Mouse (Mus musculus): ENCODE data around the gene Acvr1b. TPM values are rescaled to one million over a fixed set of nuclear protein-coding genes. Genes with fewer than 3 reads are reported as not detected.

Gene Acvr1b
- total and polyA plus RNA-seq, 2 experiments from 2014 or later = 17.4 to 80.4 TPM

GRCm38 (mm10) chr15:101247155-101247498, 73.3 kb downstream of the Acvr1b start:
- Histone ChIP-seq H3K36me3 (ENCODE audit: insufficient read depth) (no peaks in the 10 kb centered on the region), H3K4me2 (ENCODE audit: low read depth) (peak overlapping the region; percentile 63), H3K9me3 (ENCODE audit: low read length) (no peaks in the 10 kb centered on the region), H3K4me3 (ENCODE audit: low read depth, low read length) (peak overlapping the region; percentile 52; the same call in 1 of the 2 replicates), H3K27me3 (ENCODE audit: insufficient read depth, low read length) (no peaks in the 10 kb centered on the region), H3K4me1 (ENCODE audit: insufficient read depth) (peaks cover 9% of the 10 kb centered on the region; the same call in 1 of the 2 replicates), H3K27ac (ENCODE audit: low read depth, low read length) (no peak overlapping the region), H3K9ac (no peak overlapping the region)
- DNase-seq (no peak), ATAC-seq (no peak)
- no peak for TF ChIP-seq CTCF (IDR thresholded peaks at IDR 0.05; ENCODE audit: low read depth)
- WGBS = 93% methylated on average over 1 of the region's 1 CpGs

GRCm38 (mm10) chr15:101248029-101248710, 74.3 kb downstream of the Acvr1b start:
- H3K9ac ChIP-seq = no peak overlapping the region
- DNase-seq (no peak), ATAC-seq (no peak)
- 59% methylated on average over 5 of the region's 5 CpGs for WGBS
- H3K4me2 ChIP-seq (ENCODE audit: low read depth) = no peak overlapping the region
- no peak overlapping the region for H3K4me3 ChIP-seq (ENCODE audit: low read depth, low read length)
- H3K9me3 ChIP-seq (ENCODE audit: low read length) = no peaks in the 10 kb centered on the region
- H3K36me3 ChIP-seq (ENCODE audit: insufficient read depth) = no peaks in the 10 kb centered on the region
- TF ChIP-seq CTCF (IDR thresholded peaks at IDR 0.05; ENCODE audit: low read depth) = no peak
- no peaks in the 10 kb centered on the region for H3K27me3 ChIP-seq (ENCODE audit: insufficient read depth, low read length)
- peaks cover 9% of the 10 kb centered on the region; the same call in 1 of the 2 replicates for H3K4me1 ChIP-seq (ENCODE audit: insufficient read depth)
- H3K27ac ChIP-seq (ENCODE audit: low read depth, low read length) = no peak overlapping the region

- no peak overlapping the region for H3K4me3 ChIP-seq (ENCODE audit: low read depth, low read length)
- no peak for ATAC-seq
- no peak for DNase-seq
These were observed 76.4 kb downstream of the Acvr1b start for GRCm38 (mm10) chr15:101250220-101250800.

GRCm38 (mm10) chr15:101251930-101252329, 78.1 kb downstream of the Acvr1b start:
- Histone ChIP-seq H3K4me1 (ENCODE audit: insufficient read depth) (peaks cover 9% of the 10 kb centered on the region; the same call in 1 of the 2 replicates), H3K9ac (no peak overlapping the region), H3K36me3 (ENCODE audit: insufficient read depth) (no peaks in the 10 kb centered on the region), H3K4me3 (ENCODE audit: low read depth, low read length) (no peak overlapping the region), H3K9me3 (ENCODE audit: low read length) (no peaks in the 10 kb centered on the region), H3K27ac (ENCODE audit: low read depth, low read length) (no peak overlapping the region), H3K4me2 (ENCODE audit: low read depth) (no peak overlapping the region), H3K27me3 (ENCODE audit: insufficient read depth, low read length) (no peaks in the 10 kb centered on the region)
- TF ChIP-seq CTCF (IDR thresholded peaks at IDR 0.05; ENCODE audit: low read depth) = no peak
- ATAC-seq (no peak), DNase-seq (no peak)
- 90% methylated on average over 5 of the region's 5 CpGs for WGBS

More at GRCm38 (mm10) chr15:101250220-101250800, 76.4 kb downstream of the Acvr1b start:
- WGBS = 85% methylated on average over 9 of the region's 9 CpGs
- H3K36me3 ChIP-seq (ENCODE audit: insufficient read depth) = no peaks in the 10 kb centered on the region
- no peaks in the 10 kb centered on the region for H3K27me3 ChIP-seq (ENCODE audit: insufficient read depth, low read length)
- no peak overlapping the region for H3K27ac ChIP-seq (ENCODE audit: low read depth, low read length)
- H3K9me3 ChIP-seq (ENCODE audit: low read length) = no peaks in the 10 kb centered on the region
- H3K9ac ChIP-seq = no peak overlapping the region
- peaks cover 13% of the 10 kb centered on the region; the same call in 1 of the 2 replicates for H3K4me1 ChIP-seq (ENCODE audit: insufficient read depth)
- no peak overlapping the region for H3K4me2 ChIP-seq (ENCODE audit: low read depth)
- no peak for TF ChIP-seq CTCF (IDR thresholded peaks at IDR 0.05; ENCODE audit: low read depth)

DNA sequence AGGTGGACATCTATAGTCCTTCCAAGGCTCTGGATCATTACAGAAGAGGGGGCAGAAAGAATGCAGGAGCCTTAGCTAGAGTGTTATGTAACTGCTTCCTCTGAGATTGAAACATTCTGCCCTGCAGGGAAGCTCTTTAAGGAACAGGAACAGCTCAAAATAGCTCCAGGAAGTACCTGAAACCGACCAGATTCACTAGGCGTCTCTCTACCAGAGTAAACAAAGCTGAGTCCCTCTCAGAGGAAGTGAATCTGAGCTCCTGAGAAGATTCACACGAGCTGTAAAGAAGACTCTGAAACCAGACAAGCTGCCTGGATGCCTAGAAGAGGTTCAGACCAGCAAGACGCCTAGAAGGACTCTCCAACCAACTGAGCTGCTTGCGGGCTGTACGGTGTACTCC, 78.7 kb downstream of the Acvr1b start:
- Histone ChIP-seq H3K27ac (ENCODE audit: low read depth, low read length) (no peak overlapping the region), H3K4me2 (ENCODE audit: low read depth) (no peak overlapping the region), H3K4me1 (ENCODE audit: insufficient read depth) (peaks cover 6% of the 10 kb centered on the region; the same call in 1 of the 2 replicates), H3K27me3 (ENCODE audit: insufficient read depth, low read length) (no peaks in the 10 kb centered on the region), H3K4me3 (ENCODE audit: low read depth, low read length) (no peak overlapping the region), H3K9me3 (ENCODE audit: low read length) (no peaks in the 10 kb centered on the region), H3K9ac (no peak overlapping the region), H3K36me3 (ENCODE audit: insufficient read depth) (no peaks in the 10 kb centered on the region)
- ATAC-seq = no peak
- no peak for TF ChIP-seq CTCF (IDR thresholded peaks at IDR 0.05; ENCODE audit: low read depth)
- DNase-seq = no peak
- 87% methylated on average over 6 of the region's 6 CpGs for WGBS

- TF ChIP-seq CTCF (IDR thresholded peaks at IDR 0.05; ENCODE audit: low read depth) = 0 out of 2 replicates have a peak, but pooled peaks have one; percentile 7
- 30% methylated on average over 3 of the region's 3 CpGs for WGBS
- H3K4me3 ChIP-seq (ENCODE audit: low read depth, low read length) = peak overlapping the region; percentile 61
These were observed 79.7 kb downstream of the Acvr1b start for GRCm38 (mm10) chr15:101253563-101253885.

More at GRCm38 (mm10) chr15:101253563-101253885, 79.7 kb downstream of the Acvr1b start:
- Histone ChIP-seq H3K4me1 (ENCODE audit: insufficient read depth) (peaks cover 6% of the 10 kb centered on the region; the same call in 1 of the 2 replicates), H3K9ac (peak overlapping the region; percentile 73), H3K27ac (ENCODE audit: low read depth, low read length) (no peak overlapping the region), H3K27me3 (ENCODE audit: insufficient read depth, low read length) (no peaks in the 10 kb centered on the region), H3K36me3 (ENCODE audit: insufficient read depth) (no peaks in the 10 kb centered on the region), H3K4me2 (ENCODE audit: low read depth) (peak overlapping the region; percentile 92), H3K9me3 (ENCODE audit: low read length) (no peaks in the 10 kb centered on the region)
- no peak for ATAC-seq
- no peak for DNase-seq

Measured in forebrain, postnatal 0 days (tissue).